Comparison of ENCODE assay signal across 16 mouse cellular contexts in genomic region chr1:118485572-118485971, GRCm38 (mm10).
DNase-seq lines count a peak whose midpoint lies in the region; ATAC-seq and TF ChIP-seq lines count a peak whose summit lies in the region.
"Had no signal": no experiment of that assay in that cellular context is flagged by ENCODE, and none has a peak within 500 bp of the region (broad histone marks: within the 10 kb centered on the region; RNA-seq: fewer than 3 reads in every experiment).

No protein-coding gene starts in this region.

- no peaks in the 10 kb centered on the region for H3K36me3 ChIP-seq in heart, embryonic 15.5 days
- H3K36me3 ChIP-seq: hindbrain, embryonic 15.5 days; lung, embryonic 15.5 days had no signal

- DNase-seq in gastrocnemius, adult 2 months: no peak
- no peak for DNase-seq in gastrocnemius, adult 18-20 months (ENCODE audit: low spot score)
- peak; percentile 36 for DNase-seq in layer of hippocampus, adult 9-11 months
- no peak for DNase-seq in layer of hippocampus, postnatal 36 days
- DNase-seq in urinary bladder, adult 2 months (ENCODE audit: low spot score): no peak
- no peak for DNase-seq in gastrocnemius, postnatal 25 days
- DNase-seq: cerebellum, adult 2 months; gastrocnemius, postnatal 14 days; liver; midbrain, embryonic 14.5 days; thymus, adult 2 months had no signal

- WGBS in heart, embryonic 15.5 days: 42% methylated on average over 3 of the region's 3 CpGs

- H3K27me3 ChIP-seq in heart, embryonic 15.5 days: no peaks in the 10 kb centered on the region
- H3K27me3 ChIP-seq: forebrain, embryonic 13.5 days; hindbrain, embryonic 15.5 days; lung, embryonic 15.5 days had no signal

- no peak for TF ChIP-seq CTCF in gastrocnemius, adult 2 months (IDR thresholded peaks at IDR 0.05)
- no peak for TF ChIP-seq CTCF in cortical plate, adult 2 months (IDR thresholded peaks at IDR 0.05; ENCODE audit: extremely low read depth, insufficient read depth, low read length)

- peak overlapping the region; percentile 59 for H3K4me2 ChIP-seq in heart, embryonic 15.5 days
- H3K4me2 ChIP-seq: forebrain, embryonic 13.5 days; hindbrain, embryonic 15.5 days; lung, embryonic 15.5 days had no signal

- H3K27ac ChIP-seq in gastrocnemius, adult 2 months: peak overlapping the region; percentile 21; the same call in 1 of the 2 replicates
- H3K27ac ChIP-seq in cortical plate, adult 2 months (ENCODE audit: insufficient read depth, low read length): 0 out of 2 replicates have a peak overlapping the region, but pooled peaks have one; percentile 42
- peak overlapping the region; percentile 95 for H3K27ac ChIP-seq in heart, embryonic 15.5 days
- H3K27ac ChIP-seq: forebrain, embryonic 13.5 days; hindbrain, embryonic 15.5 days; lung, embryonic 15.5 days had no signal

- no peak for TF ChIP-seq POLR2A in cortical plate, adult 2 months (IDR thresholded peaks at IDR 0.05; ENCODE audit: extremely low read depth, insufficient read depth, low read length)

- H3K4me1 ChIP-seq in cortical plate, adult 2 months (ENCODE audit: control insufficient read depth, insufficient read depth, low read length): peaks cover 6% of the 10 kb centered on the region
- peaks cover 30% of the 10 kb centered on the region for H3K4me1 ChIP-seq in heart, embryonic 15.5 days (replicated peaks)
- H3K4me1 ChIP-seq: hindbrain, embryonic 15.5 days had no signal

- intact Hi-C loops in gastrocnemius, adult 2 months (cut with DNase I): no loop called here

- H3K4me3 ChIP-seq in gastrocnemius, adult 2 months: no peak overlapping the region
- H3K4me3 ChIP-seq in cortical plate, adult 2 months (ENCODE audit: insufficient read depth, low read length): no peak overlapping the region
- H3K4me3 ChIP-seq in heart, embryonic 15.5 days: no peak overlapping the region
- H3K4me3 ChIP-seq: forebrain, embryonic 13.5 days; hindbrain, embryonic 15.5 days; lung, embryonic 15.5 days had no signal

- ATAC-seq in heart, embryonic 15.5 days (replicated peaks; ENCODE audit: insufficient number of reproducible peaks, insufficient read depth, low FRiP score, low read depth): no peak
- ATAC-seq: forebrain, embryonic 13.5 days had no signal

- no peaks in the 10 kb centered on the region for H3K9me3 ChIP-seq in heart, embryonic 15.5 days (replicated peaks)
- H3K9me3 ChIP-seq: forebrain, embryonic 13.5 days; hindbrain, embryonic 15.5 days; lung, embryonic 15.5 days had no signal

- H3K9ac ChIP-seq in heart, embryonic 15.5 days: peak overlapping the region; percentile 69
- H3K9ac ChIP-seq: forebrain, embryonic 13.5 days; hindbrain, embryonic 15.5 days; lung, embryonic 15.5 days had no signal

Comparison
In these comparisons a context has a peak if more than half of its experiments do, and no peak if none do; other contexts are left out.
1. H3K27ac ChIP-seq: peak in every context shown above with its lines; median percentile 95 in heart, embryonic 15.5 days; 42 in cortical plate, adult 2 months; 21 in gastrocnemius, adult 2 months.